Mouse (Mus musculus) embryonic facial prominence, embryonic 11.5 days (tissue): ENCODE results near the gene Syt7. TPM values are rescaled to one million over a fixed set of nuclear protein-coding genes. Genes with fewer than 3 reads are reported as not detected.

Experiments
- ATAC-seq: fragments of 200-750 bp; cut with Nextera tagmentation; replicated peaks from 2 replicates; pipeline ENCODE4 v1.8.0; 2017; ENCODE audit warnings: low read depth; ENCODE audit not compliant: insufficient number of reproducible peaks, low FRiP score, low TSS enrichment
- DNase-seq: peaks from one replicate; pipeline ENCODE4 v3.0.0-alpha.2; 2015; ENCODE audit warnings: low spot score
- H3K27ac ChIP-seq: fragments of 300-500 bp; sonication (generic); replicated peaks from 2 replicates; pipeline ENCODE4 v1.5.1; 2014; ENCODE audit warnings: mild to moderate bottlenecking, low read depth, low read length, control low read depth
- H3K27me3 ChIP-seq: fragments of 300-500 bp; sonication (generic); 2 replicates; pipeline ENCODE4 v1.6.1; 2014; ENCODE audit warnings: mild to moderate bottlenecking, low read length, moderate library complexity, mixed read lengths; ENCODE audit not compliant: control insufficient read depth, insufficient read depth
- H3K36me3 ChIP-seq: fragments of 300-500 bp; sonication (generic); replicated peaks from 2 replicates; pipeline ENCODE4 v1.6.1; 2014; ENCODE audit warnings: low read depth, mild to moderate bottlenecking, low read length, moderate library complexity, mixed read lengths; ENCODE audit not compliant: control insufficient read depth, insufficient read depth
- H3K4me1 ChIP-seq: fragments of 300-500 bp; sonication (generic); 2 replicates; pipeline ENCODE4 v1.6.1; 2014; ENCODE audit warnings: low read length, mixed read lengths; ENCODE audit not compliant: control insufficient read depth, insufficient read depth
- H3K4me2 ChIP-seq: fragments of 300-500 bp; sonication (generic); 2 replicates; pipeline ENCODE4 v1.6.1; 2014; ENCODE audit warnings: low read depth, mild to moderate bottlenecking, control low read depth, low read length, moderate library complexity
- H3K4me3 ChIP-seq: fragments of 300-500 bp; sonication (generic); 2 replicates; pipeline ENCODE4 v1.5.1; 2014; ENCODE audit warnings: low read depth, low read length, control low read depth
- H3K9ac ChIP-seq: fragments of 300-500 bp; sonication (generic); replicated peaks from 2 replicates; pipeline ENCODE4 v1.6.1; 2014; ENCODE audit warnings: mild to moderate bottlenecking, control low read depth, low read length
- H3K9me3 ChIP-seq: fragments of 300-500 bp; sonication (generic); replicated peaks from 2 replicates; pipeline ENCODE4 v1.6.1; 2016; ENCODE audit warnings: mild to moderate bottlenecking, low read length, inconsistent platforms, mixed read lengths; ENCODE audit not compliant: control insufficient read depth
- WGBS: fragments of 180-500 bp; shearing (Covaris S2); extraction: QIAGEN DNeasy Blood & Tissue Kit; methylation state at CpG from one replicate; pipeline ENCODE4 v1.1.7; 2014; 5-methylcytosine and 5-hydroxymethylcytosine counted together
- polyA plus RNA-seq: library from polyadenylated mRNA; unstranded; fragments of >200 nt; fragmentation: Nextera tagmentation; extraction: Ambion mirVana; gene quantifications from 2 replicates; pipeline ENCODE4 v1.2.1, GENCODE M21; 2014

Syt7 gene
- polyA plus RNA-seq, 1 experiment from 2014 or later, result 2.2 TPM

DNA sequence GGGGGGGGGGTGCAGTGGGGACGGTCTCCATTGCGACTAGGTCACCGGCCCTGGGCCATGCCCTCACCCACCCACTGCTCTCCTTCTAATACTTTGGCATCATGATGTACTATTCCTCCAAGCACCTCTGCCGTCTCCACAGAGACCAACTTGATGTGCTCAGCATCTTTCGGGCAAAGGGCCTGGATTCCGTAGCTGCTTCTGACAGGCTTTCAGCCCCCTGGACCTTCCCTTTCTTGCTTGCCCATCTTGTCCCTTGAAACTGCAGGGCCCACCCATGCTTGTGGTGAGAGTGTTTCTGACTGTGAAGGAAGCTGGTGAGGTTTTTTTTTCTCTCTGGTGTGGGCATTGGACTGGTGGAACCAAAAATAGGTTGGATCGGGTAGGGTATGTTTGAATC lies 2.1 kb downstream of the Syt7 start:
- H3K4me3 ChIP-seq, result no peak overlapping the region
- ATAC-seq (no peak), DNase-seq (no peak)
- no peak overlapping the region for H3K4me2 ChIP-seq
- 78% methylated on average over 7 of the region's 7 CpGs for WGBS
- H3K27me3 ChIP-seq, result peaks cover 27% of the 10 kb centered on the region
- no peak overlapping the region for H3K9ac ChIP-seq
- no peaks in the 10 kb centered on the region for H3K36me3 ChIP-seq
- no peaks in the 10 kb centered on the region for H3K9me3 ChIP-seq
- no peaks in the 10 kb centered on the region; the same call in 1 of the 2 replicates for H3K4me1 ChIP-seq
- H3K27ac ChIP-seq, result no peak overlapping the region

GRCm38 (mm10) chr19:10391995-10392394 lies 3.1 kb downstream of the Syt7 start:
- Histone ChIP-seq H3K9me3 (no peaks in the 10 kb centered on the region), H3K36me3 (no peaks in the 10 kb centered on the region), H3K4me1 (no peaks in the 10 kb centered on the region; the same call in 1 of the 2 replicates), H3K4me3 (no peak overlapping the region), H3K9ac (no peak overlapping the region), H3K27ac (no peak overlapping the region), H3K27me3 (peaks cover 27% of the 10 kb centered on the region), H3K4me2 (no peak overlapping the region)
- ATAC-seq, result no peak
- DNase-seq, result peak; percentile 13
- 16% methylated on average over 3 of the region's 3 CpGs for WGBS

- no peak overlapping the region for H3K4me2 ChIP-seq
- no peaks in the 10 kb centered on the region; the same call in 1 of the 2 replicates for H3K4me1 ChIP-seq
- H3K27me3 ChIP-seq, result peaks cover 22% of the 10 kb centered on the region
- H3K4me3 ChIP-seq, result no peak overlapping the region
- no peak for DNase-seq
- 91% methylated on average over 6 of the region's 6 CpGs for WGBS
- ATAC-seq, result no peak
- H3K36me3 ChIP-seq, result no peaks in the 10 kb centered on the region
- no peak overlapping the region for H3K9ac ChIP-seq
- no peaks in the 10 kb centered on the region for H3K9me3 ChIP-seq
- no peak overlapping the region for H3K27ac ChIP-seq
Observed at GRCm38 (mm10) chr19:10393471-10393870, 4.6 kb downstream of the Syt7 start.

GRCm38 (mm10) chr19:10393874-10394500 lies 5.1 kb downstream of the Syt7 start:
- Histone ChIP-seq H3K27ac (no peak overlapping the region), H3K36me3 (no peaks in the 10 kb centered on the region), H3K4me3 (no peak overlapping the region), H3K9me3 (no peaks in the 10 kb centered on the region), H3K27me3 (peaks cover 22% of the 10 kb centered on the region), H3K4me1 (no peaks in the 10 kb centered on the region; the same call in 1 of the 2 replicates), H3K9ac (no peak overlapping the region), H3K4me2 (no peak overlapping the region)
- ATAC-seq (no peak), DNase-seq (no peak)
- WGBS, result 82% methylated on average over 15 of the region's 15 CpGs

DNA sequence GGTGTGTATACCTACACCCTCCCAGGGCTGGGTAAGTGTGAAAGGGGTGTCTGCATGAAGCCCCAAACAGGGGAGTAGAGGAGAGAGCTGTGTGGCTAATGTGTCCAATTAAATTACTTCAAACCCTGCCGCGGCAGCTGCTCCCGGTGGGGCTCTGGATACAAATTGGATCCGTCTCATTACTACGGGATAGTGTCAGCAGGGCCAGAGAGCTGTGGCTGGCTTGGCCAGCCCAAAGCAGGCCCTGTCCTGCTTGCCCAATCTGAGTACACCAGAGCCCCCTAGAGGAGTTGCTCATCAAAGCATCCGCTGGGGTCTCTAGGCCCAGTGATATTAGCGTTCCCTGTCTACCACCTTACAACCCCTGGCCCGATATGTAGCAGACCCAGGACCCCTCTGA lies 6.3 kb downstream of the Syt7 start:
- H3K9ac ChIP-seq, result no peak overlapping the region
- peaks cover 11% of the 10 kb centered on the region for H3K27me3 ChIP-seq
- no peaks in the 10 kb centered on the region for H3K36me3 ChIP-seq
- H3K4me1 ChIP-seq, result no peaks in the 10 kb centered on the region; the same call in 1 of the 2 replicates
- H3K27ac ChIP-seq, result no peak overlapping the region
- no peak overlapping the region for H3K4me2 ChIP-seq
- ATAC-seq, result 0 out of 2 replicates have a peak, but pooled peaks have one; percentile 15
- DNase-seq, result peak; percentile 55
- WGBS, result 14% methylated on average over 8 of the region's 8 CpGs
- H3K4me3 ChIP-seq, result no peak overlapping the region
- no peaks in the 10 kb centered on the region for H3K9me3 ChIP-seq

GRCm38 (mm10) chr19:10396962-10397361 lies 8.1 kb downstream of the Syt7 start:
- H3K4me1 ChIP-seq, result no peaks in the 10 kb centered on the region
- 68% methylated on average over 2 of the region's 2 CpGs for WGBS

GRCm38 (mm10) chr19:10397479-10398153 lies 8.7 kb downstream of the Syt7 start:
- no peak overlapping the region for H3K4me2 ChIP-seq

More at GRCm38 (mm10) chr19:10396962-10397361, 8.1 kb downstream of the Syt7 start:
- DNase-seq (no peak), ATAC-seq (no peak)
- Histone ChIP-seq H3K9me3 (no peaks in the 10 kb centered on the region), H3K27ac (no peak overlapping the region), H3K27me3 (no peaks in the 10 kb centered on the region), H3K9ac (no peak overlapping the region), H3K4me3 (no peak overlapping the region), H3K4me2 (no peak overlapping the region), H3K36me3 (no peaks in the 10 kb centered on the region)

GRCm38 (mm10) chr19:10398296-10398695 lies 9.4 kb downstream of the Syt7 start:
- Histone ChIP-seq H3K9ac (no peak overlapping the region), H3K4me1 (no peaks in the 10 kb centered on the region), H3K9me3 (no peaks in the 10 kb centered on the region), H3K27ac (no peak overlapping the region), H3K4me3 (no peak overlapping the region), H3K36me3 (no peaks in the 10 kb centered on the region), H3K4me2 (no peak overlapping the region), H3K27me3 (no peaks in the 10 kb centered on the region)
- no peak for DNase-seq
- WGBS, result 71% methylated on average over 6 of the region's 6 CpGs
- ATAC-seq, result no peak

More at GRCm38 (mm10) chr19:10397479-10398153, 8.7 kb downstream of the Syt7 start:
- ATAC-seq, result no peak
- Histone ChIP-seq H3K9ac (no peak overlapping the region), H3K27ac (no peak overlapping the region), H3K4me3 (no peak overlapping the region), H3K9me3 (no peaks in the 10 kb centered on the region), H3K27me3 (no peaks in the 10 kb centered on the region), H3K4me1 (no peaks in the 10 kb centered on the region), H3K36me3 (no peaks in the 10 kb centered on the region)
- WGBS, result 61% methylated on average over 8 of the region's 8 CpGs
- no peak for DNase-seq
